Mouse (Mus musculus) stomach, embryonic 15.5 days (tissue): ENCODE results near the gene Agr2. TPM values are rescaled to one million over a fixed set of nuclear protein-coding genes. Genes with fewer than 3 reads are reported as not detected.

Experiments
- ATAC-seq: fragments of 200-750 bp; cut with Nextera tagmentation; 2 replicates; pipeline ENCODE4 v1.8.0; 2017; ENCODE audit warnings: low read depth, moderate number of reproducible peaks, moderate TSS enrichment; ENCODE audit not compliant: insufficient read depth, low FRiP score
- H3K27ac ChIP-seq: fragments of 300-500 bp; sonication (generic); 2 replicates; pipeline ENCODE4 v1.5.1; 2015; ENCODE audit warnings: mild to moderate bottlenecking, inconsistent platforms
- H3K27me3 ChIP-seq: fragments of 300-500 bp; sonication (generic); replicated peaks from 2 replicates; pipeline ENCODE4 v1.6.1; 2015; ENCODE audit warnings: inconsistent platforms
- H3K36me3 ChIP-seq: fragments of 300-500 bp; sonication (generic); 2 replicates; pipeline ENCODE4 v1.6.1; 2015; ENCODE audit warnings: inconsistent platforms
- H3K4me1 ChIP-seq: fragments of 300-500 bp; sonication (generic); 2 replicates; pipeline ENCODE4 v1.6.1; 2015; ENCODE audit warnings: inconsistent platforms
- H3K4me2 ChIP-seq: fragments of 300-500 bp; sonication (generic); 2 replicates; pipeline ENCODE4 v1.6.1; 2015; ENCODE audit warnings: mild to moderate bottlenecking, inconsistent platforms
- H3K4me3 ChIP-seq: fragments of 300-500 bp; sonication (generic); replicated peaks from 2 replicates; pipeline ENCODE4 v1.5.1; 2015; ENCODE audit warnings: inconsistent platforms
- H3K9ac ChIP-seq: fragments of 300-500 bp; sonication (generic); 2 replicates; pipeline ENCODE4 v1.6.1; 2015; ENCODE audit warnings: inconsistent platforms
- H3K9me3 ChIP-seq: fragments of 300-500 bp; sonication (generic); 2 replicates; pipeline ENCODE4 v1.6.1; 2016; ENCODE audit warnings: inconsistent platforms
- WGBS: fragments of 180-500 bp; shearing (Covaris S2); methylation state at CpG from one replicate; pipeline ENCODE4 v1.1.7; 2015; 5-methylcytosine and 5-hydroxymethylcytosine counted together
- polyA plus RNA-seq: library from polyadenylated mRNA; unstranded; fragments of >200 nt; fragmentation: Nextera tagmentation; extraction: Ambion mirVana; gene quantifications from 2 replicates; pipeline ENCODE4 v1.2.1, GENCODE M21; 2015

The Agr2 gene
- polyA plus RNA-seq, 1 experiment from 2014 or later, result 225 TPM

- Histone ChIP-seq H3K27ac (peak overlapping the region; percentile 62), H3K27me3 (no peaks in the 10 kb centered on the region), H3K4me1 (no peaks in the 10 kb centered on the region), H3K9ac (peak overlapping the region; percentile 75), H3K9me3 (no peaks in the 10 kb centered on the region), H3K36me3 (no peaks in the 10 kb centered on the region), H3K4me3 (peak overlapping the region; percentile 89), H3K4me2 (peak overlapping the region; percentile 96)
- under 1% methylated on average over 50 of the region's 50 CpGs for WGBS
- peak; percentile 51 for ATAC-seq
Measured at GRCm38 (mm10) chr12:36041703-36042347, 49.1 kb downstream of the Agr2 start.

GRCm38 (mm10) chr12:36042348-36042778 is 49.7 kb downstream of the Agr2 start, which contains the start of gene Tspan13:
Gene Tspan13, minus strand, starts transcription at chr12:36042500.
- Histone ChIP-seq H3K27me3 (no peaks in the 10 kb centered on the region), H3K4me2 (peak within 1 kb of the TSS; percentile 96), H3K27ac (peak within 1 kb of the TSS; percentile 62), H3K4me1 (no peaks in the 10 kb centered on the region), H3K4me3 (peak within 1 kb of the TSS; percentile 89), H3K9ac (peak within 1 kb of the TSS; percentile 75), H3K36me3 (no peaks in the 10 kb centered on the region), H3K9me3 (no peaks in the 10 kb centered on the region)
- WGBS, result 1% methylated on average over 31 of the region's 35 CpGs
- ATAC-seq, result peak; percentile 98

DNA sequence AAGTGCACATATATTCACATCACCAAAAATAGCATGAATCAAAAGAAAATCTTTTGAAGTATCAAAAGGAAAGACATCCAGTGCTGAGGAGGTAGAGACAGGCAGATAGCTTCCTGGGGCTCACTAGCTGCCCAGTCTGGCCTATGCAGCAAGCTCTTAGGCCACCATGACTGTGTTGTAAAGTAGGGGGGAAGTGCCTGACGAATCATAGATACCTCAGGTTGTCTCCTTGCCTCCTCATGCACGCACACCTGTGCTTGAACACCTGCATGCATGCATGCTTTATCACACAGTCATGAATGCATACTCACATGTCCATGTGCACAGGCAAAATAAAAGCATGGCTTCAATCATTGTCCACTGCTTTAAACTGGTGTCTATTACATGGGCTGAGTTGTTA is 52.0 kb downstream of the Agr2 start:
- H3K9ac ChIP-seq, result no peak overlapping the region
- no peaks in the 10 kb centered on the region for H3K4me1 ChIP-seq
- no peak overlapping the region for H3K4me2 ChIP-seq
- no peaks in the 10 kb centered on the region for H3K36me3 ChIP-seq
- H3K9me3 ChIP-seq, result no peaks in the 10 kb centered on the region
- H3K27ac ChIP-seq, result no peak overlapping the region
- H3K27me3 ChIP-seq, result no peaks in the 10 kb centered on the region
- WGBS, result 78% methylated on average over 2 of the region's 2 CpGs
- ATAC-seq, result no peak
- H3K4me3 ChIP-seq, result no peak overlapping the region

GRCm38 (mm10) chr12:36046196-36046595 is 53.5 kb downstream of the Agr2 start:
- Histone ChIP-seq H3K4me1 (no peaks in the 10 kb centered on the region), H3K9me3 (no peaks in the 10 kb centered on the region), H3K9ac (no peak overlapping the region), H3K4me2 (no peak overlapping the region), H3K4me3 (no peak overlapping the region), H3K27me3 (no peaks in the 10 kb centered on the region), H3K36me3 (no peaks in the 10 kb centered on the region), H3K27ac (no peak overlapping the region)
- no peak for ATAC-seq
- 21% methylated on average over 5 of the region's 5 CpGs for WGBS

GRCm38 (mm10) chr12:36047593-36047992 is 54.9 kb downstream of the Agr2 start:
- ATAC-seq, result no peak
- Histone ChIP-seq H3K27ac (no peak overlapping the region), H3K4me2 (no peak overlapping the region), H3K4me1 (no peaks in the 10 kb centered on the region), H3K9ac (no peak overlapping the region), H3K27me3 (no peaks in the 10 kb centered on the region), H3K36me3 (no peaks in the 10 kb centered on the region), H3K9me3 (no peaks in the 10 kb centered on the region), H3K4me3 (no peak overlapping the region)
- WGBS, result 84% methylated on average over 2 of the region's 2 CpGs

DNA sequence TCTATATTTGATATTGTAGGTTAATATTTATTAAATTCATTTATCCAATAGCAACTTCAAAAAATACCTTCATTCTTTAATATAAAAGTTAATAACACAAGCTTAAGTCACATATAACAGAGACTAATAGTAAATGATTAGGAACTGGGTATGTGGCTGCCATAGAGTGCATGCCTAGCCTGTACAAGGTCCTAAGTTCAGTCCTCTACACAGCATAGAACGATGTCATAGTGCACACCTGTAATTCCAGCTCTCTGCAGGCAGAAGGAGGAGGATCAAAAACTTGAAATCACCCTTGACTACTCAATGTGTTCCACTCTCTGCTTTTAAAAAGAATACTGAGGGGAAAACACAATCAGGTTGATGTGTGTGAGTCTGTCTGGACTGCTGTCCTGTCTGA is 57.6 kb downstream of the Agr2 start:
- Histone ChIP-seq H3K9me3 (no peaks in the 10 kb centered on the region), H3K4me1 (no peaks in the 10 kb centered on the region), H3K27me3 (no peaks in the 10 kb centered on the region), H3K36me3 (no peaks in the 10 kb centered on the region), H3K4me3 (no peak overlapping the region), H3K9ac (no peak overlapping the region), H3K4me2 (no peak overlapping the region), H3K27ac (no peak overlapping the region)
- WGBS, result 80% methylated on average over 1 of the region's 1 CpGs
- no peak for ATAC-seq

Other genes starting within 250 kb of the Agr2 start
- 0.27 TPM in 2 replicates for gene Agr3, start 67.3 kb upstream of the Agr2 start, polyA plus RNA-seq
- 134 and 146 TPM in 2 replicates for gene Tspan13, start 49.6 kb downstream of the Agr2 start, polyA plus RNA-seq
- gene Ankmy2, start 164.2 kb downstream of the Agr2 start, polyA plus RNA-seq, result 41.3 and 42.4 TPM in 2 replicates
- 179 and 201 TPM in 2 replicates for gene Bzw2, start 165.2 kb downstream of the Agr2 start, polyA plus RNA-seq